Mouse (Mus musculus) embryo, embryonic 11 days (tissue): ENCODE measurements around the gene Ncoa3.
A peak's percentile ranks its signal among the peaks of the same experiment; 100 is the strongest.

Experiments
- DNase-seq: peaks from one replicate; pipeline ENCODE4 v3.0.0-alpha.2; 2015

The Ncoa3 gene

GRCm38 (mm10) chr2:166108326-166108725 is 115.9 kb downstream of the Ncoa3 start:
- peak; percentile 93 for DNase-seq

GRCm38 (mm10) chr2:166110764-166111163 is 118.3 kb downstream of the Ncoa3 start:
- no peak for DNase-seq

GRCm38 (mm10) chr2:166111238-166111637 is 118.8 kb downstream of the Ncoa3 start:
- no peak for DNase-seq

GRCm38 (mm10) chr2:166111831-166112250 is 119.4 kb downstream of the Ncoa3 start:
- peak; percentile 32 for DNase-seq

GRCm38 (mm10) chr2:166112986-166113385 is 120.5 kb downstream of the Ncoa3 start:
- DNase-seq, result no peak

GRCm38 (mm10) chr2:166115571-166116277 is 123.3 kb downstream of the Ncoa3 start:
- DNase-seq, result no peak

GRCm38 (mm10) chr2:166116278-166116608 is 123.8 kb downstream of the Ncoa3 start:
- DNase-seq, result no peak

GRCm38 (mm10) chr2:166116704-166117103 is 124.3 kb downstream of the Ncoa3 start:
- DNase-seq, result no peak

GRCm38 (mm10) chr2:166119992-166120391 is 127.6 kb downstream of the Ncoa3 start:
- no peak for DNase-seq

- DNase-seq, result no peak
Observed at GRCm38 (mm10) chr2:166121681-166122355, 129.4 kb downstream of the Ncoa3 start.

GRCm38 (mm10) chr2:166122781-166123180 is 130.3 kb downstream of the Ncoa3 start:
- DNase-seq, result no peak
